Mouse (Mus musculus): ENCODE data around the gene Sectm1a.
"Not testable (repeated sequence)": the region's sequence is repeated elsewhere in the genome, so short reads cannot be mapped to it uniquely, and the experiment has no call there.

Sectm1a gene

DNA sequence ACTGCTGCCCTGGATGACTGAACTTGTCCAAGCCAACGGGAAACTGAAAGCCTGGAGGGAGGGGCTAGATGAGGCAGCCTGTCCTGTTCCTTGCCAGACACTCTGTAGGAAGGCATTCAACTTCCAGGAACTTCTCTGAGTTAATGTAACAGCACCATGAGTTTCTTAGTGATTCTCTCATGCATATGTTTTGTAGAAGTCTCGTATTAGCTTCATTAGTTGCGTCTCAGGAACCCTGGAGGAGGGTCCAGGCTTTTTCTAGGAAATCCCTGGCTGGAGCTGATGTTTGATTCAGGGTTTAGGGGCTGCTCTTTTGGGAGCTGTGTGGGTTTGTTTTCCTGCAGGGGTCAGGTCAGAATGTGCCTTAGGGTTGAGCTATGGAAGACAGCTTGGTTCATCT, at the start of gene Sectm1a:
TSS of gene Sectm1a (minus strand) at position 101 of the 400 bp plus-strand sequence.
- DNase-seq: no peak

DNA sequence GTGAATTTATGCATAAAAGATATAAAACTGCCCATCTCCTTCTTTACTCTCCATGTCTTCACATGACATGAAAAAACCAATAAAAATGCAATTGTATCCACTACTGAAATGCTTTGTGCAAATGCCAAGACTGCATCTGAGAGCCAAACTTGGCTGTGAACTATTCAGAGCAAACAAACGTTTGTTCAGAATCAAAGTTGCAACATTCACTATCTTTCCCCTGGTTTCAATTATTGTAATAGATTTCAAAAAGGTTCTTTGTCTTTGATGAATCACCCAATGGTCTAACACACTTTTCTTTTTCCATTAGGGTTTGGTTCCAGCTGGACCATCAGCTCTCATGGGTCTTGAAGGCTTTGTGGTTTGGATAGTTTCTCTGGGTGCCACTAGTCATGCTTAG, 48.6 kb upstream of the Sectm1a start:
- no peak for DNase-seq

DNA sequence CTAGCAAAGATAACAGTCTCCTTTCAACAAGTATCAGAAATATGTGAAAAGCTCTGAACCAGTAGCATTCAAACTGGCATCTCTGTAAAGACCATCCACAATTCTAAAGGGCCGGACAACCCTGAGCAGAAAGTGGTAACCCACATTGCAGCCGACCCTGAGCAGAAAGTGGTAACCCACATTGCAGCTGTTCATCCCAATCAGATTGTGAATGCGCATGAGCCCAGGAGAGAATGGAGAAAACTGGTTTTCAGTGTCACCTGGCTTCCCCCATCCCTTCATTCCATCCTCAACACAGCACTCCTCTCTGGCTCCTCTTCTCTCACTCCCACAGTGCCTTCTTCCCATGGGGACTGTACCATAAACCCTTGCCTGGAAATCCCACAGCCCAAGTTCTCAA, 46.4 kb upstream of the Sectm1a start:
- DNase-seq: no peak

DNA sequence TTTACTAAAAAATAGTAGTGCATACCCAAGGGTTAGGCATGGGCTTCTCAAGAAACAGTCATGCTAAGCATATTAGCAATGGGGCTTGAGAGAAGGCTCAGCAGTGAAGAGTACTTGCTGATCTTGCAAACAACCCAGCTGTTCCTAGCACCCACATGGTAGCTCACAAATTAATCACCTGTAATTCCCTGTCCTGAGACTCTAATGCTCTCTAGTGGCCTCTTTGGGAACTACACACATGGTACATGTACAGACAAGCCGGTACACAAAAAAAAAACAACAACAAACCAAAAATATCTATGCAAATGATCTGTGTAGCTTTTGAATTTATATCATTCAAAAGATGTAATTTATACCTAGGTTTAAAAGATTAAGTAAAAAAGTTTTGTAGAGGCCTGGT, 45.4 kb upstream of the Sectm1a start:
- DNase-seq: no peak

- no peak for DNase-seq
These were observed 44.6 kb upstream of the Sectm1a start for GRCm38 (mm10) chr11:121125522-121126172.

DNA sequence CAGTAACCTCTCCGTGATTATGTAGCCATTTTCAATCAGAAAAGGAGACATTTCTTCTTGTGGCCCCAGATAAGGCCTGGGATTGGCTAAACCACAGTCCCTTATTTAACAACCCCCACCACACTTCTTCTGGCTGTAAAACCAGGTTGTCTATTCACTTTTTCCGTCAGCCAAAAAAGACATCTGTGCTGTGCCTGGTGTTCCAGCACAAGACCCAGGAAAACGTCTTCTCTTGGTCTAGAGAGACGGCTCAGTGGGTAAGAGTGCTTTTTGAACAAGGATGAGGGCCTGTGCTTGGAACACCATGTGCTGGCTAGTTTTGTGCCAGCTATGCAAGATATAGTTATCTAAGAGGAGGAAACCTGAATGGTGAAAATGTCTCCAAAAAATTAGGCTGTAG, 42.4 kb upstream of the Sectm1a start:
- DNase-seq: no peak

- no peak for DNase-seq
These were observed 41.1 kb upstream of the Sectm1a start for GRCm38 (mm10) chr11:121122024-121122670.

- DNase-seq: no peak
These were observed 40.1 kb upstream of the Sectm1a start for GRCm38 (mm10) chr11:121121151-121121550.

- DNase-seq: no peak
These were observed 37.6 kb upstream of the Sectm1a start, which contains the start of gene Tex19.2 for GRCm38 (mm10) chr11:121118577-121118976. TSS of gene Tex19.2 (minus strand) at chr11:121118677.

- no peak for DNase-seq
These were observed 37.1 kb upstream of the Sectm1a start for GRCm38 (mm10) chr11:121118106-121118505.

- no peak for DNase-seq
These were observed 31.2 kb upstream of the Sectm1a start for GRCm38 (mm10) chr11:121112091-121112775.

DNA sequence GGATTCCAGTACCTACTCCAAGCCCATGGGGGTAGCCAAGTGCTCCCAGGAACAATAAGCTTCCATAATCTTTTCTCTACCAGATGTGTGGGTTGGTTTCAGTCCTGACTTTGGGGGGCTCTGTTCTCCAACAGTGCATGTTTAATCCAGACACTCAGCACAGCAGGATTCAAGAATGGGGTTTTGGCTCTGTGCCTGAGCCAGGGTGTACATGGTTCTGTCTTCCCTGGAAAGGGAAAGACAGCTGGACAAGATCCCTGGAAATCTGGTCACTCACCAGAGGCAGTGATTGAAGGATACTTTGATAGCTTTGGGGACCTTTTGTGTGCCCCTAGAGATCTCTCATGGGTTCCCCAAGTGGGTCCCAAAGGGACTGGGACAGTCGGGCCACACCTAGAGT, 30.6 kb upstream of the Sectm1a start:
- DNase-seq: no peak

DNA sequence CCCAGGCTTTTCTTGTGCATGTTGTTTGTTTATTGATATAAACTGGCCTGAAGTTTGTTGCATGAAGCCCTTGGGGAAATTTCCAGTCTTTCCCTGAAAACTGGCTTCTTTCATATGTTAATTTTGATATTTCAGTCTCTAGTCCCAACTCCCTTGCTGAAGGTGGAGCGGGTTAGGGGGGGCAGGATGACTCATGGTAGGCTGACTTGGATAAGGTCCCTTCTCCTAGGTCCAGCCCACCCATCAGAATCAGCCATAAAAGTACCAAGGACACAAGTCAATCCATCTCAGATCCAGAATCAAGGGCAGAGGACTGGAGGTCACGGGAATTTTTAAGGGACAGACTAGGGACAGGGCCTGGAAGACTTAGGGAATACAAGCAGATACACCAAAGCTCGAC, 30.0 kb upstream of the Sectm1a start:
- DNase-seq: no peak

- DNase-seq: peak; percentile 58
These were observed 29.0 kb upstream of the Sectm1a start for GRCm38 (mm10) chr11:121109986-121110385.

DNA sequence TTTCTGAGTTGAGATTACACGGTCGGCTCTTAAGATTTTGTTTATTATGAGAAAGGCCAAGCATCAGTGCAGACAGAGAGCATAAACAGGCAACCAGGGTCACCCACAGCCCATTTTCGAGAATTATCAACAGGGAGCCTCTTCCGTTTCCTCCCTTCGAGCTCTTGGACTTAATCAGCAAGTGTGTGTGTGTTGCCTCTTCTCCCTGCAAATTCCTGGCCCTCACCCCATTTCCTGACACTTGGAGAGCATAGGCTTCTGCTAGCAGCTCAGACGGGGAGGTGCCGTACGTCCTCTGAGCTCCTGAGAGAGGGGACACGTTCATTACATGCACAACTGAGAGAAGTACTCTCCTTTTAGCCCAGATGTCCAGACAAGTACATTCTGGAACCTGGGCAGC, 27.0 kb upstream of the Sectm1a start:
- peak; percentile 48 for DNase-seq

DNA sequence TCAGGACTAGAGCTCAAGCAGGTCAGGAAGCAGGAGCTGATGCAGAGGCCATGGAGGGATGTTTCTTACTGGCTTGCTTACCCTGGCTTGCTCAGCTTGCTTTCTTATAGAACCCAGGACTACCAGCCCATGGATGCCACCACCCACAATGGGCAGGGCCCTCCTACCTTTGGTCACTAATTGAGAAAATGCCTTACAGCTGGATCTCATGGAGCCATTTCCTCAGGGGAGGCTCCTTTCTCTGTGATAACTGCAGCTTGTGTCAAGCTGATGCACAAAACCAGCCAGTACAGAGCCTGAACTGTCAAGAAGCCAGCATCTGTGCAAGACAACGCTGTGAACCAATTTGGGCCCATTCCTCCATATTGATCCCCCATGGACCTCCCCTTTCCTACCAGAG, 26.2 kb upstream of the Sectm1a start:
- DNase-seq: not testable (repeated sequence)

GRCm38 (mm10) chr11:121101124-121101805, 20.2 kb upstream of the Sectm1a start:
- no peak for DNase-seq

- no peak for DNase-seq
These were observed 19.7 kb upstream of the Sectm1a start for GRCm38 (mm10) chr11:121100692-121101091.

- no peak for DNase-seq
These were observed 18.7 kb upstream of the Sectm1a start for GRCm38 (mm10) chr11:121099762-121100161.

DNA sequence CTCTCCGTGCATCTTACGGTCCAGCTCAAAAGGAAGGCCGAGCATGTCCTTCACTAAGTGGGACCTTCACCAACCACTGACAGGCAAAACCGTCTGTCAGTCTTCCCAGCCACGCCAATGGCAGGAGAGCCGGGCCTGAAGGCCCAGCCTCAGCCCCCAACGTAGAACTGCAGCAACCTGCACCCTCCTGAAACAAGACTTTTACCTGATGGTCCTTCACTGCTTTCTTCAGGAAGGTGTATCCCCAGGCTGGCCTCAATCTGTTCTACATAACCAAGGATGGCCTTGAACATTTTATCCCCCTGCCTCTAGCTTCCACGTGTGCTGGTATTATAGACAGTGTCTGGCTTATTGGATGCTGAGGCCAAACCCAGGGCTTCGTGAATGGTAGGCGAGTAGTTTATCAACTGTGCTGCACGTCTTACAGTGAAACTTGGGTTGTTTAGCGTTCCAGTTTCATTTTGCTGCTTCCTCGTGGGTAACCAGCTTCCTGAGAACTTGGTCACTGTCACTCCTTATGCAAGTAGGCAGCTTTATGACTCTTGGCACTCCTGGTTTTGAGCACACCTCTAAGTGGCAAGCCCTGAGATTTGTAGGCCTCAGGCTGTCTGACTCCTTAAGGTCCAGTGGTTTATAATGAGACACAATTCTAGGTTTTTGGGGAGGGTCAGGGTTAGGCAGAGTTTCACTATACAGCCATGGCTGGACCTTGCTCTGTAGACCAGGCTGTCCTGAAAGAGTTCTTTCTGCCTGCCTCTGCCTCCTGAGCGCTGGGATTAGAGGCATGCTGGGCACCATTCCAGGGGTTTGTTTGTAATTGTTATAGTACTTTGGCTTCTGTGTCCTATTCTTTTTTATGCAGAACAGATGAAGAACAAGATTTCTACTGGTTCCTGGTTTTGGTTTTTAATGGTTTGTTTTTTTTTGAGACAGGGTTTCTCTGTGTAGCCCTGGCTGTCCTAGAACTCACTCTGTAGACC, 11.9 kb upstream of the Sectm1a start:
- no peak for DNase-seq

GRCm38 (mm10) chr11:121090943-121091342, 9.9 kb upstream of the Sectm1a start:
- DNase-seq: no peak

Data from lung, postnatal 14 days (tissue).